Mouse (Mus musculus) macrophage (primary cell): ENCODE results near the gene Rap1gap2. TPM values are rescaled to one million over a fixed set of nuclear protein-coding genes. Genes with fewer than 3 reads are reported as not detected.

Experiments used
- H3K27ac ChIP-seq: fragments of 350-480 bp; formaldehyde crosslinking; 2 replicates; pipeline ENCODE4 v1.9.0; 2021
- H3K36me3 ChIP-seq: fragments of 350-480 bp; formaldehyde crosslinking; 2 replicates; pipeline ENCODE4 v1.9.0; 2021; ENCODE audit errors: inconsistent target
- H3K4me3 ChIP-seq: fragments of 350-480 bp; formaldehyde crosslinking; 2 replicates; pipeline ENCODE4 v1.9.0; 2021; ENCODE audit errors: inconsistent target
- H3K79me2 ChIP-seq: fragments of 350-480 bp; formaldehyde crosslinking; 2 replicates; pipeline ENCODE4 v1.9.0; 2021; ENCODE audit errors: inconsistent target
- WGBS: methylation state at CpG from one replicate; pipeline ENCODE4 v1.1.7; 2026; ENCODE audit warnings: inconsistent platforms; ENCODE audit not compliant: missing documents; 5-methylcytosine and 5-hydroxymethylcytosine counted together
- polyA plus RNA-seq: library from polyadenylated mRNA; stranded (reverse); fragments of 250-400 nt; gene quantifications from 3 replicates; pipeline ENCODE4 v1.2.4, GENCODE M21; 2018; ENCODE audit warnings: inconsistent platforms

The Rap1gap2 gene
- polyA plus RNA-seq, 1 experiment from 2014 or later = 0.37 TPM

GRCm38 (mm10) chr11:74352550-74352949 lies 258.2 kb downstream of the Rap1gap2 start, which contains the start of gene Olfr411:
Gene Olfr411 (minus strand): TSS chr11:74352650.
- no peak within 1 kb of the TSS for H3K4me3 ChIP-seq
- no peaks in the 10 kb centered on the region for H3K36me3 ChIP-seq
- WGBS = 90% methylated on average over 3 of the region's 3 CpGs
- no peak within 1 kb of the TSS for H3K27ac ChIP-seq
- H3K79me2 ChIP-seq = no peaks in the 10 kb centered on the region

- Histone ChIP-seq H3K79me2 (no peaks in the 10 kb centered on the region), H3K4me3 (no peak within 1 kb of the TSS), H3K27ac (no peak within 1 kb of the TSS), H3K36me3 (no peaks in the 10 kb centered on the region)
- WGBS = 81% methylated on average over 6 of the region's 6 CpGs
Measured at GRCm38 (mm10) chr11:74337931-74338330, 272.8 kb downstream of the Rap1gap2 start, which contains the start of gene Olfr410. Gene Olfr410 (minus strand): TSS chr11:74338031.

Other genes starting within 250 kb of the Rap1gap2 start
- gene Olfr412, start 248.8 kb downstream of the Rap1gap2 start, polyA plus RNA-seq = not detected in 3 replicates
- gene Ccdc92b, start 8.7 kb upstream of the Rap1gap2 start, polyA plus RNA-seq = 0.13 to 0.20 TPM in 2 of 3 replicates, not detected in the other
- 22.2 to 42.3 TPM (median 23.6 TPM) in 3 replicates for gene Cluh, start 38.6 kb upstream of the Rap1gap2 start, polyA plus RNA-seq
- 65.1 to 129 TPM (median 83.5 TPM) in 3 replicates for gene Pafah1b1, start 113.8 kb upstream of the Rap1gap2 start, polyA plus RNA-seq
- 8.7 to 21.0 TPM (median 15.0 TPM) in 3 replicates for gene Mettl16, start 159.9 kb upstream of the Rap1gap2 start, polyA plus RNA-seq
- 21.8 to 49.6 TPM (median 29.0 TPM) in 3 replicates for gene Mnt, start 220.0 kb upstream of the Rap1gap2 start, polyA plus RNA-seq